Mouse (Mus musculus): ENCODE data around the gene Hist1h4k.
"Not testable (repeated sequence)": the region's sequence is repeated elsewhere in the genome, so short reads cannot be mapped to it uniquely, and the experiment has no call there.

Gene Hist1h4k

DNA sequence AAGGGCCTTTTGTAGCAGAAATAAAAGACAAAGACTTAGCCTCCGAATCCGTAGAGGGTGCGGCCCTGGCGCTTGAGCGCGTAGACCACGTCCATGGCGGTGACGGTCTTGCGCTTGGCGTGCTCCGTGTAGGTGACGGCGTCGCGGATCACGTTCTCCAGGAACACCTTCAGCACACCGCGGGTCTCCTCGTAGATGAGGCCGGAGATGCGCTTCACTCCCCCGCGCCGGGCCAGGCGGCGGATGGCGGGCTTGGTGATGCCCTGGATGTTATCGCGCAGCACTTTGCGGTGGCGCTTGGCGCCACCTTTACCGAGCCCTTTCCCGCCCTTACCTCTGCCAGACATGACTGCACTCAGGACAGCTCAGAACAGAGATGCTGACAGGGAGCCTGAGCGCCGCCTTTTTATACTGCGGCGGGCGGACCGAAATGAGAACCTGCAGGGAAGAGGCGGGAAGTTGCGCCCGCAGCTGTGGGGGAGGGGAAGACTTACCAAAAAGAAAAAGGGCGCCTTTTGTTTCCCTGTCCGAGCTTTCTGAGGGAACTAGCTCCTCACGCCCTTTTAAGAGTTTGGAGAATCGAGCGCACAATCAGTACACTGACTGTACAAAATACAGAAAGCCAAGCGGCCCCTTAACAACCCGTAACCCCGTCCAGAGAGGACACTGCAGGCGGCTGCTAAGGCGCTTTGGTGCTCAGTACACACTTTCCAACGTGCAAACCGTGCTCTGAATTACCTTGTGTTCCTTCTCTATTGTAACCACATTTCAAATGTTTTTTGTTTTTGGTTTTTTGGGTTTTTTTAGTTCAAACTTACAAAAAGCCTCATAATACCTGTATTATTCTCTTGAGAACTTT lies at the start of gene Hist1h4k:
Gene Hist1h4k, minus strand, starts transcription at position 347 of the 859 bp plus-strand sequence.
- peak; percentile 92 to 94 for DNase-seq

DNA sequence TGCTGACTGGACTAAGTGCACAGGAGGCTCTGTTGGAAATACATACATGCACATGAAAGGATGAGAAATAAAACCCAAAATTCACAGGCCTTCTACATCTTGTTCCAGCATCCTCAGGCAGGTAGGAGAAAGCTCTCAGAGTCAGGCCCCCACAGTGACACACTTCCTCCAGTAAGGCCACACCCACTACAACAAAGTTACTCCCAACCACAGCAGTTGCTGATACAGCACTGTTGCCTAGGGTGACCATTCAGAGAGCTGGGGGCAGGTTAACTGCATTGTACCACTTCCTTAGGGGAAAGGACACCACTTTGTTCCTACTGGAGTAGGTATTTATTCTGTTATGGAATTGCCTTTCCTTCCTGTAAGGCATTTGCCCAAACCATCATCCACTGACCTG lies 46.9 kb upstream of the Hist1h4k start:
- DNase-seq = not testable (repeated sequence)

DNA sequence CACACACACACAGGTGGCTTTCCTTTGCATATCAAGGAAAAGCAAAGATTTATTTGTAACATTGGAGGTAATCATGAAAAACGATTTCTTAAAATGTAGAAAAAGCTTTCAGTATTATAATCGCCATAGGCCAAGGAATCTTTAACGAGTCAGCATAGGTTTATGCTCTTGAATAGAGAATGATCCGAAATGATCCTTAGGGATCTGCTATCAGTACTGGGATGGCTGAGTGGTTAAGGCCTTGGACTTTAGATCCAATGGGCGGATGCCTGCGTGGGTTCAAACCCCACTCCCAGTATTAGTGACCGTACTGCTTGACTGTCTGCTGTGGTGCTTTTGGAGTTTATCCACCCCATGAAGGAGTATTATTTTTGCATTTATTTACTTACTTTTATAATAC lies 45.3 kb upstream of the Hist1h4k start:
- no peak for DNase-seq

DNA sequence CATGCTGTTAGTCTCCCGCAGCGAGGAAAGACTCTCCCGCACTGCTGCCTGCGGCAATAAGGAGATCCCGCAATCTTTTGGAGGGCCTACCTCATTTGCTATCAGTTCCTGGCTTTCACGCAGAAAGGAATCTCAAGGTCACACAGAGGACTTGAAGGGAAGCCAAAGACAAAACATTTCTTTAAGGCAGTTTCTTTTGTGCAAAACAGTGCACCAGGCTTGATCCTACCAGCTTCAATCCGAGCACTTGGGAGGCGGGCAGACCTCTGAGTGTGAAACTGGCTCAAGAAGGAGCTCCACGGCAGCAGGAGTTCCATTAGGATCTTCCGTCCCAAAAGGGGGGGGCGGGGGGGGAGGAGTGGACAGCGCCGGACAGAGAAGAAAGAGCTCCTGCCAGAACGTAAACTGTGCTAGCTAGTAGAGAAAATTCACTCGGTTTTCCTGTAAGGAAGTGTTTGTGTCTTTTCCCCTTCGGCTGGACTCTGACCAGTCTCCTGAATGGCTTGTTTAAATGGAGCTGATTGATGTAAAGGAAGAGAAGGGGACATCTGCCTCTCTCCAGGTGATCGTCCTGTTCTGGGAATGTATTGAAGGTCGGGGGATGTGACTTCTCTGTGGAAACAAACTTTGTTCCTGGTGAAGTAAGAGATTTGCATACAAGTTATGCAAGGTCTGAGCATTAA lies 40.4 kb upstream of the Hist1h4k start:
- no peak for DNase-seq

DNA sequence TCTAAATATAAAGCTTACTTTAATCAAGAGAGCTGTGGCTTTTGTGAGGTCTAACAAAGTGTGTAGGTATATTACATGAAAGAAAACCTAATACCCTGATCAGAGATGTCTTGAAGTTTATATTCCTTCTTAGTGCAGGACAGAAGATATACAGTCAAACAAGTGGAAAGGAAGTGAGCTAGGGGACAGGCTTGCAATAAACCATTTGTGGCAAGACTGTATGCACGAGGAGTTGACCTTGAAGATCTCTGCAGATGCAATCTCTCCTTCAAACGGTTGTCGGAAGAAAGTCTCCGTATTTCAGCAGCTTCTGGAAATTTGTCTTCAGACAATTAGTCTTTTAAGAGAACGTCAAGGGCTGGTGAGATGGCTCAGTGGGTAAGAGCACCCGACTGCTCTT lies 39.6 kb upstream of the Hist1h4k start:
- DNase-seq = no peak

DNA sequence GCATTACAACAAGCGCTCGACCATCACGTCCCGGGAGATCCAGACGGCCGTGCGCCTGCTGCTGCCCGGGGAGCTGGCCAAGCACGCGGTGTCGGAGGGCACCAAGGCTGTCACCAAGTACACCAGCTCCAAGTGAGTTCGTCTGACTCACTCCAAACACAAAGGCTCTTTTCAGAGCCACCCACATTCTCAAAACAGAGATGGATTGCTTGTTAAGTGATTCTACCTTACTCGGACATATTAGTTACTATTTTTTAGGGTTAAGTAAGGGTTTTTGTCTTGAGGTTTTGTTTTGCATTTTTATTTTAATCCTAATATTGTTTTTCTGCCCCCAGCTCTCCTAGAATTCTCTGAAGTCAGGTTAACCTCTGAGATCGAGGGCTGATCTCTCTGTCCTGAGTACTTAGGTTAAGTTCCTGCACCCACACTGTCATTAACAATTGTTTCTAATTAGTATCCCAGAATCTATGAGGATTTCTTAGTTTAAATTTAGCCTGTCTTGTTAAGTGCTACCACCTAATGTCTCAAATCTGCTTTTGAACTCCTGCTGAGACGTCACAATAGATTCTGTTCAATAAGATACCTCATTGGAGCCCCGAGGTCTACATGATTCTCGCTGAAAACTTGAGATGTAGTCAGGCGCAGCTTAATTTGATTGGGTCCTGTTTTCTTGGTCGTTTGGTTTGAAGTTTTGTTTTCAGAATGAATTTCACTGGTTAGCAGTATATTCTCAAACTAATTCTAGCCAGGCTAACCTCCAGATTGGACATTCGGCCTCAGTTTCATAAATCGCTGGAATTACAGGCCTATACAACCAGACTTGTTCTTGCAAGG lies 37.7 kb upstream of the Hist1h4k start:
- peak in 1 of 2 experiments; percentile 15 for DNase-seq

DNA sequence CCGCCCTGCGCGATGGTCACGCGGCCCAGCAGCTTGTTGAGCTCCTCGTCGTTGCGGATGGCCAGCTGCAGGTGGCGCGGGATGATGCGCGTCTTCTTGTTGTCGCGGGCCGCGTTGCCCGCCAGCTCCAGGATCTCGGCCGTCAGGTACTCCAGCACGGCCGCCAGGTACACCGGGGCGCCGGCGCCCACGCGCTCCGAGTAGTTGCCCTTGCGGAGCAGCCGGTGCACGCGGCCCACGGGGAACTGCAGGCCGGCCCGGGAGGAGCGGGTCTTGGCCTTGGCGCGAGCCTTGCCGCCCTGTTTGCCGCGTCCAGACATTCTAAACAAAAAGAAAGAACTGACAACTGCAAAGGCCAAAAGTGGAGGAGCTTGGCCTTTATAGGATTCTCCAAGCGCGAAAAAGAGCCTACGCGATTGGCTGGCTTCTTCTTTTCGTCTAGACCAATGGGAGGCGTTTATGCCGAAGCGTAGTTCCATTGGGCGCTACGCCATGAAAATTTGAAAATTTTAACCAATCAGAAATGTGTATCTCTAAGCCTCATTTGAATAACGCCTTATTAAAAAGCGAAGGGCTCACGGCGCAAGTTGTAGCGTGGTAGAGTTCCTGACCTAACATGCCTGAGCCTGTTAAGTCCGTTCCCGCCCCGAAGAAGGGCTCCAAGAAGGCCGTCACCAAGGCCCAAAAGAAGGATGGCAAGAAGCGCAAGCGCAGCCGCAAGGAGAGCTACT lies 36.8 kb upstream of the Hist1h4k start, which contains the start of the genes Hist1h2an and Hist1h2bp:
Gene Hist1h2an, minus strand, starts transcription at position 320 of the 731 bp plus-strand sequence.
Gene Hist1h2bp, plus strand, starts transcription at position 563 of the 731 bp plus-strand sequence.
- DNase-seq = peak; percentile 84 to 86

DNA sequence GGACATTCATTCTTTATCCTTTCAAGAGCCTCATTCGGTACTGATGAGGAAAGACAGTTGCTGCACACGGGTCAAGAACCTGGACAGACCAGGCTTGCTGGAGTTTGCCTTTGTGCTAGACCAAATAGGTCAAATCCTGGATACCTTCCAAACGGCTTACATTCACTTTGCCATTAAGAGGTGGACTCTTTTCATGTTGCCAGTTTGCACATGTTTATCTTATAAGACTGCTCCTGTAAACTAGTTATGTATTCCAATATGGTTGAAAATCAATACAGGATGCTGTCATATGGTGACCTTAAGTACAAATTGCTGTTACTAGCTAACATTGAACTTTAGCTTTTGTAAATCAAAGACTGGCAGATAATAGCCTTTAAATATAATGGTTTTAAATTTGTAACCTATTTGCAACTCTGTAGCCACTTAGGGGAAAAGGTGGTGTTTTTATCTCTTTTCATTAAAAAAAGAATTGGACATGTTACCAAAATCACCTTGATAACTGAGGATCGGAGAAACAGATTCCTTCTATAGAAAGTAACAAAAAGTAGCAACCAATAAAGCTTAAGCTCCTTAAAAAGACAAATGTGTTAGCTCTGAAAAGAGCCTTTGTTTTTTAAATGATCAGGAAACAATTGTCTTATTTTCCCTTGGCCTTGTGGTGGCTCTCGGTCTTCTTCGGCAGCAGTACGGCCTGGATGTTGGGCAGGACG lies 36.0 kb upstream of the Hist1h4k start:
- no peak for DNase-seq

DNA sequence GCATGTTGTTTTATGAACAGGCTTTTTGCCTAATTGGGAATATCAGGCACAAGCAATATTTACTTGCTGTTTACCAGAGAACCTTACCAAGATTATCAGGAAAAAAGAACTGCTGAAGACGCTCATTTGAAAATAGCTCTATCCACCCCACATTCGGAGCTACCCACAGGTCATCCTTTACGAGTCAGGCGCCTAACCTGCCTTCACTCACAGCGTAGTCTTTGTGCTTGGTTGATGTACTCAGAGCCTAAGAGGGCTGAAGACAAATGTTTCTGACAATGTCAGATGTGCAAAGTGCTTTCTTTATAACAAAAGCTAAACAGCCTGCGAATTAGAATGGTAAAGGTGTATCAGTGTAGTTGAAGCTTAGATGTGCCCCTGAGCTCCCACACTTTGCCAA lies 34.0 kb upstream of the Hist1h4k start:
- no peak for DNase-seq

DNA sequence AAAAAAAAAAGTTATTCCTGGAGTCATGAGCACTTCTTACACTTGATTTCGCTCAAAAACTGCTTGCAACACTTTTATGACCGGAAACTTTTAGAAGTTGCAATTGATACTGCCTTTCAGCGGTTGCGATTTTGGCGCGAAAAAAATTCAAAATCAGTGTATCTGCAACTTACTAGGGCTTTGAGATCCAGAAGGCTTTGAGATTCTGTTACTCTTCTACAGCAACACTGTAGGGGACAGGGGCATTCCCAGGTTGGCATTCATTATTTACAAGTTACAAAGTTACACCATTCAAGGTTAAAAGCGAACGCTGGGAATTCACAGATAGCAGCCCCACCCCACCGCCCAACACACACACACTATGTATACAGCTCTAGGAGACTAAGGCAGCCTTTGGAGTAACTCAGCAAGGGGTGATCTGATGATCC lies 33.4 kb upstream of the Hist1h4k start:
- peak in 1 of 2 experiments; percentile 17 for DNase-seq

DNA sequence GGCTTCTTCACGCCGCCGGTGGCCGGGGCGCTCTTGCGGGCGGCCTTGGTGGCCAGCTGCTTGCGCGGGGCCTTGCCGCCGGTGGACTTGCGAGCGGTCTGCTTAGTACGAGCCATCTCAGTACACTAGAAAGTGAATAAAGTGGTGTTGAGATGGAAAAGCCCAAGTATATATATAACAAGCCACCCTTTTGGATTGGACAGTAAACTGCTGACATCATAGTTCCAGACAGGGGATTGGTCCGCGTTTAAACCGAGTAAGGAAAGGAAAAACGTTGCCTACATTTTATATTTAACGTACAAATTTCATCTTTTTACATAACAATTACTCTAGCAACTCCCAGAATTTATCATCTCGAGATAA lies 32.9 kb upstream of the Hist1h4k start, which contains the start of gene Hist1h3i:
Gene Hist1h3i, minus strand, starts transcription at position 116 of the 363 bp plus-strand sequence.
- peak; percentile 61 to 65 for DNase-seq

DNA sequence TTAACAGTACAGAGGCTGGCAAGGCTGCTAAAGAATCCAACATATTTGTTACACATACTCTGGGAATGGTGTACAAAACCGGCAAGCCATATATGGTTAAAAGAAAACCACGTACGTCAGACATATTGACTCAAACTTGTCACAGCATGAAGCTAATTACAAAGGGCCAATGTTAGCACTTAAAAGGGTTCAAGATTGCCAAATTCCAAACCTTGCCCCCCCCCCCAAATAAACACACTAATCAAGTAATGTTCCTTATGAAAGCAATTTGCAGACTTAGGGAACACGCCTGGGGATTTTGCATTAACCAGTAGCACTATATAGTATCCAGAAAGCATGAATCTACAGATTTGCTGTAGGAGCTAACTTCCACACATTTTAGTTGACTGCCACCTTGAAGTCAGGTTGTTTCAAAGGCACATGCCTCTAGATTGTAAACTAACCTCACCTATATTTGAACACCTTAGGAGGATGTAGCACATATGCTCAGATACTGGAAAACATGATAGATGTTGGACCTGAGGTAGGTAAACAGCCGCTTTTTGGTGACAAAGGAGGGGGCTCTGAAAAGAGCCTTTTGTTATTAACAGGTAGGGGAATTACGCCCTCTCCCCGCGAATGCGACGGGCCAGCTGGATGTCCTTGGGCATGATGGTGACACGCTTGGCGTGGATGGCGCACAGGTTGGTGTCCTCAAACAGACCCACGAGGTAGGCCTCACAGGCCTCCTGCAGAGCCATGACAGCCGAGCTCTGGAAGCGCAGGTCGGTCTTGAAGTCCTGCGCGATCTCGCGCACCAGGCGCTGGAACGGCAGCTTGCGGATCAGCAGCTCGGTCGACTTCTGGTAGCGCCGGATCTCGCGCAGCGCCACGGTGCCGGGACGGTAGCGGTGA lies 32.3 kb upstream of the Hist1h4k start:
- peak in 1 of 2 experiments; percentile 40 for DNase-seq

DNA sequence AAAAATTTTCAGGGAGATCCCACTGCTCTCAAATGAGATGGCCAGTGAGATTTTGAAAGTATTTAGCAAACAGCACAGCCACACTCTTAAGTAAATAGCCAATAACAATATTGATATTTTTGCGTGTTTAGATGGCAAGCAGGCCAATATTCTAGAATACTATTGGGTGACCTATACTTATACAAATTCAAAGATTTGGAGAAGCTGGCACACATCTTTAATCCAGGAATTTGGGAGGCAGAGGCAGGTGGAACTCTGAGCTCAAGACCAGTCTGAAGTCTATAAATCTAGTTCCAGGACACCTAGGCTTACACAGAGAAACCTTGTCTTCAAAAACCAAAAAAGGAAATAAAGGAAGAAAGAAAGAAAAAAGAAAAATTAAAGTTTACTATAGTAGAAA lies 31.3 kb upstream of the Hist1h4k start:
- no peak for DNase-seq

DNA sequence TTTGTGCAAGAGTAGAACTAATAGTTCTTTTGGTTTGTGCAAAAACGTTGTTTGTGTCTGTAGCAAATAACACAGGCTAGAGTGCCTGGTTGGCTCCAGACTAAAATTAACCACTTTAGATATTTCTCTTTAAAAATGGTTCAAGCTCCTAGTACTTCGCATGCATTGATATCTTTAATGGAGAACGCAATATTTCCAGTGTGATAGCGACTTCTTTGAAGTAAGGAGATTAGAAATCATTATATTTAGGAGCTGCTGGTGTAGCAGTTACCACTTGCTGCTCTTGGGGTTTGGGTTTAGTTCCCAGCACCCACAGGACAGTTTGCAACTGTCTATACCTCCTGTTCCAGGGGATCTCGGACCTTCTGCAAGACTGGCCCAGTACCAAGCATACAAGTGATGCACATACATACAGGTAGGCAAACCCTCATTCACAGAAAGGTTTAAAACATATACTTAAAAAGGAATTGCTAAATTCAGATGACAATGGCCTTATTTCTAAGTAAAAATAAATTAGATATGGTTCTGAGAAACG lies 30.8 kb upstream of the Hist1h4k start:
- DNase-seq = no peak

DNA sequence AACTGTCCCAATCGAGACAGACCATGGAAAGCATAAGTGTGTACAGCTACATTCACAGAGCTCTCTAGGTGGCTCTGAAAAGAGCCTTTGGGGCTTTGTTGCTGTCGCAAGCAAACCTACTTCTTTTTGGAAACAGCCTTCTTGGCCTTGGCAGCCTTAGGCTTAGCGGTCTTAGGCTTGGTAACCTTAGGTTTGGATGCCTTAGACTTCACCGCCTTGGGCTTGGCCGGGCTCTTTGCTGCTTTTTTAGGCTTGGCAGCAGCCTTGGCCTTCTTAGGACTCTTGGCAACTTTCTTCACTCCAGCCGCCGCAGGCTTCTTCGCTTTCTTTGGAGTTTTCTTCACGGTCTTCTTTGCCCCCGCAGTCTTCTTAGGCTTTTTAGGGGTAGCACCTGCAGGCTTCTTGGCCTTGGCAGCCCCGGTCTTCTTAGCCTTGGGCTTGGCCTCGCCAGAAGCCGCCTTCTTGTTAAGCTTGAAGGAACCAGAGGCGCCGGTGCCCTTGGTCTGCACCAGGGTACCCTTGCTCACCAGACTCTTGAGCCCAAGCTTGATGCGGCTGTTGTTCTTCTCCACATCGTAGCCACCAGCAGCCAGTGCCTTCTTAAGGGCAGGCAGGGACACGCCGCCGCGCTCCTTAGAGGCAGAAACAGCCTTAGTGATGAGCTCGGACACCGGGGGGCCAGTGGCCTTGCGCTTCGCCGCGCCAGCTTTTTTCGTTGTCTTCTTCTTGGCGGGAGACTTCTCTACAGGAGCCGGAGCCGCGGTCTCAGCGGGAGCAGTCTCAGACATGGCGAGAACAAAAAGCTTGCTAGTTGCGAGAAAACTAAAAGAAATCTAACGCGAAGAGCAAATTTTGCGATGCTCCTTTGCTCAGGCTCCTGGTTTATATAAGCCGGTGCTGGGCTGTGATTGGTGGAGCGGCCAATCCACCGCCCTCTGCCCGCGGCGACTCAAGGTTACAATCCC lies 29.7 kb upstream of the Hist1h4k start, which contains the start of gene Hist1h1b:
Gene Hist1h1b, minus strand, starts transcription at position 859 of the 965 bp plus-strand sequence.
- peak; percentile 79 to 81 for DNase-seq

DNA sequence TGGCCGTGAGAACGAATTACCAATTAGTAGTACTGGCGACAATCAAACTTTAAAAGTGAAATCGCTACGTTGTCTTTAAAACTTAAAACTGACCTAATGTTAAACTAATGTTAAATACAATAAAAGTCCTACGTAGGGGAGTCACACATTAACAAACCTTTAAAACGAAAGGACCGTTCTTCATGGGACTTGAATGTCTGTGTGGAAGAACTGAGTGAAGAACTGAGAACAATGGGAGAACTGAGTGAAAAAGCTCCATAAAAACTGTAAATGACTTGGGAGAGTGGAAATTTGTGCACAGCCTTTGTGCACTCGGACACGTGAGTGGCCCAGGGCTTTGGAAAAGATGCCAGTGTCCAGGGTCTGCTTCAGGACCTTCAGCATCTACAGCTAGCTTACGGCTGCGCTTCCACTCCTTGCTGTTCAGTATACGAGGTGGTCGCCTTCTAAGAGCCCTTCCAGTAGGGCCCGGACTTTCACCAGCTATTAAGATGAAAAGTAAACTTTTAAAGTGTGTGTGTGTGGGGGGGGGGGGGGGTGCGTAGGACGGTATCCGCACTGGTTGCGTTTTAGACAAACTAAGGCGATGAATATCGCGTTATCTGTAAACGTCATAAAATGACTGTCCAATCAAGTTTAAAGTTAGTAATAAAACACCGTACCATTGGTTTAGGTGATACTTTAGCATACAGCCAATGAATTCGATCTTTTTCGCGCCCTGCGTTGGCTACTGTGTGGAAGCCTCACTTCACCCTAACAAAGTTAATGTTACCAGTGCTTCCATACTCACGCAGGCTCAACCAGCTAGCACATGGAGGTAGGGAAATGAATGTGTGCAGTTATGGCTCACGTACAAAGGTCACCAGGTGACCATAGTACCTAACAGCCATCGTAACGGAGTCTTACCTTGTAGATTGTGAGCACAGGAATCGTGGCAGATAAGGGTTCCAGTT lies 28.8 kb upstream of the Hist1h4k start:
- peak; percentile 63 to 65 for DNase-seq

DNA sequence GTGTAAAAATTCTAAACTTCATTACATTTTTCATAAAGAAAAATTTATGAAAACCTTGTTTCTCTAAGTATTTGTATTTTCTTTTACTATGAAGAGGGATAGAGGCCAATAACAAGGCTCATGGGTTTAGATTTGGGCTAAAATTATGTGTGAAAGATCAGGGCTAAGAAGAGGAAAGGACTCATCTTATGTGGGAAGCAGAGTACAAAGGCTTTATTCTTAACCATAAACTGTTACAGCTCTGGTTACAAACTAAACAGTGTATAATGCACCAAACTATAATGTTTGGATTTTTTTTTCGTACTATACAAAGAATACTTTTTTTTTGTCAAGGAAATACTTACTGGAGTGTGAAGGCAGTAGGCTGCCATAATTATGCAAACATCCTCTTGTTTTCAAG lies 5.4 kb upstream of the Hist1h4k start:
- no peak for DNase-seq

Data from cerebellum, adult 18-20 months (tissue).